Mouse (Mus musculus) right cerebral cortex, postnatal 25 days (tissue): ENCODE data around the gene Clybl.

ENCODE experiments used
- DNase-seq: peaks from one replicate; pipeline ENCODE4 v3.0.0; 2022

Clybl gene

GRCm38 (mm10) chr14:122313328-122313727 is 131.8 kb downstream of the Clybl start:
- DNase-seq = no peak

GRCm38 (mm10) chr14:122315743-122316142 is 134.2 kb downstream of the Clybl start:
- DNase-seq = no peak

GRCm38 (mm10) chr14:122322136-122322535 is 140.6 kb downstream of the Clybl start:
- DNase-seq = no peak

GRCm38 (mm10) chr14:122323838-122324458 is 142.4 kb downstream of the Clybl start:
- DNase-seq = no peak

GRCm38 (mm10) chr14:122330136-122330535 is 148.6 kb downstream of the Clybl start:
- no peak for DNase-seq

- no peak for DNase-seq
Observed at GRCm38 (mm10) chr14:122330716-122331115, 149.2 kb downstream of the Clybl start.

- no peak for DNase-seq
Observed at GRCm38 (mm10) chr14:122331635-122332460, 150.3 kb downstream of the Clybl start.

- no peak for DNase-seq
Observed at GRCm38 (mm10) chr14:122336957-122337356, 155.5 kb downstream of the Clybl start.

GRCm38 (mm10) chr14:122338784-122339183 is 157.3 kb downstream of the Clybl start:
- DNase-seq = no peak

GRCm38 (mm10) chr14:122340141-122340540 is 158.6 kb downstream of the Clybl start:
- DNase-seq = no peak

GRCm38 (mm10) chr14:122341591-122342360 is 160.3 kb downstream of the Clybl start:
- DNase-seq = no peak

GRCm38 (mm10) chr14:122344272-122345224 is 163.0 kb downstream of the Clybl start:
- peak; percentile 30 for DNase-seq

- no peak for DNase-seq
Observed at GRCm38 (mm10) chr14:122348069-122348468, 166.6 kb downstream of the Clybl start.

GRCm38 (mm10) chr14:122349326-122349725 is 167.8 kb downstream of the Clybl start:
- no peak for DNase-seq

GRCm38 (mm10) chr14:122349761-122350160 is 168.3 kb downstream of the Clybl start:
- no peak for DNase-seq

- DNase-seq = no peak
Observed at GRCm38 (mm10) chr14:122350766-122351165, 169.3 kb downstream of the Clybl start.

GRCm38 (mm10) chr14:122357316-122357715 is 175.8 kb downstream of the Clybl start:
- DNase-seq = no peak

GRCm38 (mm10) chr14:122358592-122358991 is 177.1 kb downstream of the Clybl start:
- no peak for DNase-seq

- no peak for DNase-seq
Observed at GRCm38 (mm10) chr14:122359136-122359905, 177.8 kb downstream of the Clybl start.

- no peak for DNase-seq
Observed at GRCm38 (mm10) chr14:122361807-122362206, 180.3 kb downstream of the Clybl start.

GRCm38 (mm10) chr14:122363156-122363555 is 181.7 kb downstream of the Clybl start:
- no peak for DNase-seq

- no peak for DNase-seq
Observed at GRCm38 (mm10) chr14:122364026-122364425, 182.5 kb downstream of the Clybl start.
